Mouse (Mus musculus) thymus, adult 2 months (tissue): ENCODE measurements around the gene Smg6.

Experiments used
- CTCF ChIP-seq: fragments of 200-500 bp; IDR thresholded peaks from 2 replicates; pipeline ENCODE4 v1.5.1; 2012; ENCODE audit warnings: mild to moderate bottlenecking, control low read depth, low read length, moderate library complexity, borderline replicate concordance; ENCODE audit not compliant: control insufficient read depth, poor library complexity, insufficient read depth; ENCODE audit errors: extremely low read depth
- POLR2A ChIP-seq: fragments of 200-500 bp; IDR thresholded peaks from 2 replicates; pipeline ENCODE4 v1.6.1; 2012; ENCODE audit warnings: mild to moderate bottlenecking, low read length, control low read depth, moderate library complexity; ENCODE audit not compliant: control insufficient read depth, poor library complexity, insufficient read depth; ENCODE audit errors: extremely low read depth

GRCm38 (mm10) chr11:75000869-75001653 is 75.4 kb downstream of the Smg6 start:
- TF ChIP-seq CTCF: no peak
- TF ChIP-seq POLR2A: no peak
